Mouse (Mus musculus) hindbrain, embryonic 10.5 days (tissue): ENCODE results near the gene Wtap. TPM values are rescaled to one million over a fixed set of nuclear protein-coding genes. Genes with fewer than 3 reads are reported as not detected.

ENCODE experiments used
- polyA plus RNA-seq: library from polyadenylated mRNA; unstranded; fragments of >200 nt; fragmentation: Nextera tagmentation; extraction: Ambion mirVana; gene quantifications from 2 replicates; pipeline ENCODE4 v1.2.1, GENCODE M21; 2016

Wtap gene
- polyA plus RNA-seq, 1 experiment from 2014 or later: 116 TPM

Other genes with a start within 250 kb of the Wtap start
- gene Igf2r, start 224.5 kb downstream of the Wtap start, polyA plus RNA-seq: 17.3 and 20.8 TPM in 2 replicates
- 0.22 and 0.89 TPM in 2 replicates for gene Mas1, start 126.0 kb downstream of the Wtap start, polyA plus RNA-seq
- gene Mrgprh, start 118.1 kb downstream of the Wtap start, polyA plus RNA-seq: not detected in 2 replicates
- gene Pnldc1, start 83.9 kb downstream of the Wtap start, polyA plus RNA-seq: 2.4 and 2.9 TPM in 2 replicates
- gene Tcp1, start 78.5 kb downstream of the Wtap start, polyA plus RNA-seq: 430 and 490 TPM in 2 replicates
- gene Mrpl18, start 77.8 kb downstream of the Wtap start, polyA plus RNA-seq: 175 and 190 TPM in 2 replicates
- gene Acat3, start 53.6 kb downstream of the Wtap start, polyA plus RNA-seq: 0.60 and 0.84 TPM in 2 replicates
- 384 and 451 TPM in 2 replicates for gene Acat2, start 33.4 kb downstream of the Wtap start, polyA plus RNA-seq
- 104 and 108 TPM in 2 replicates for gene Sod2, start 12.7 kb upstream of the Wtap start, polyA plus RNA-seq
- not detected in 2 replicates for gene Gpr31b, start 58.1 kb upstream of the Wtap start, polyA plus RNA-seq
- gene Tcp10b, start 66.9 kb upstream of the Wtap start, polyA plus RNA-seq: 0.08 and 0.10 TPM in 2 replicates
- gene Unc93a, start 137.6 kb upstream of the Wtap start, polyA plus RNA-seq: not detected in 2 replicates
- gene Smok2a, start 227.0 kb upstream of the Wtap start, polyA plus RNA-seq: not detected in 2 replicates
- gene Smok2b, start 236.1 kb upstream of the Wtap start, polyA plus RNA-seq: not detected in 2 replicates